Mouse (Mus musculus) heart, adult 18-20 months (tissue): ENCODE measurements around the gene Tpr. TPM values are rescaled to one million over a fixed set of nuclear protein-coding genes. Genes with fewer than 3 reads are reported as not detected.
A peak's percentile ranks its signal among the peaks of the same experiment; 100 is the strongest.

Experiments used
- DNase-seq, 2 experiments: peaks; one replicate each; pipeline ENCODE4 v3.0.0; 2021 to 2022; ENCODE audit warnings: mixed read lengths in 1 of 2
- total RNA-seq, 2 experiments: library from RNA; stranded (reverse); gene quantifications; 2 replicates each; pipeline ENCODE4 v1.2.3; 2021

Tpr gene
- total RNA-seq, 2 experiments from 2014 or later, result 123 to 126 TPM

DNA sequence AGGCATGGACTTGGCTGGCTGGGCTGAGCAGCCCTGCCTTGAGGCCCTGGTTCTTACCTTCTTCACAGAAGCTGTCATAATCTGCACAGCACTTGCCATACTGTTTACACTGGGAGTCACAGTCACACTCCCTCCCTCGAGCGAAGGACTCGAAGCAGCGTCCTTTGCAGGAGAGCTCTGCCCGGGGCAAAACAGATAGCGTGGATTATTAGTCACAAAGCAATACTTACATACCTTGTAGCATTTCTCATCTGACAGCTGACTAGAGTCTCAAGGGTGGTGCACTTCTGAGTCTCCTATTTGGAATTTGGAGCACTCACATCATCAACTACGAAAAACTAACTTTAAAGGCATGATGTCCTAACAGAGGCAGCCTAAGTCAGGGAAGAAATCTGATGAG lies 68.0 kb downstream of the Tpr start:
- DNase-seq, result no peak

DNA sequence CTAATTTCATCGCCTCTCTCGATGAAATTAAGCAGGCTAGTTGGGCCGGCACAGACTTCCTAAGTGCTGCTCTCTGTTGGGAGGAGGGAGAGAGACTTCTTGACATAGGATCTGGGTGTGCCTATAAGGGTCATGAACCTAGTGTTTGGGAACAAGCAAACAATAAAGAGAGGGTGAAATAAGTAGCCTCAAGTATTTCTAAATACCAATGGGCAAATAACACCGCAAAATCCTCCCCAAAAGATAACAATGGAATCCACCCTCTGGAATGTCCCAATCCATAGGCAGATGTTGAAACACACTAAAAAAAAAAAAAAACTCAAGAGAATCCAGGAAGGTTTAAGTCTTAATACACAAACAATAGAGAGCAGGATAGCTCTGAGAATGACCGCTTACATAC lies 70.4 kb downstream of the Tpr start:
- no peak for DNase-seq

DNA sequence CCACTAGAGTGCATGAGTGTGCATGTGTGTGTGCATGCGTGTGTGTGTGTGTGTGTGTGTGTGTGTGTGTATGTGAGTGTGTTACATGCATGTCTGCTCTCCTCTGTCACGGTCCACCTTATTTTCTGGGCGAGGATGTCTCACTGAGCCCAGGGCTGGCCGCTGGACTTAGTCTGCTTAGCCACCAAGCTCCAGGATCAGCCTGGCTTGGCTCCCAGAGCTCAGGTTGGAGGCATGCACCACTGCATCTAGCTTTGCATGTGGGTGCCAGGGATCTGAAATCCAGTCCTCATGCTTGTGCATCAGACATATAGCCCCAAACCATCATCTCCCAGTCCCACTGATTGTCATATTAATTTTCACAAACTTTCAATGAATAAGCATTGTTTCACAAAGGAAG lies 71.1 kb downstream of the Tpr start:
- no peak for DNase-seq

DNA sequence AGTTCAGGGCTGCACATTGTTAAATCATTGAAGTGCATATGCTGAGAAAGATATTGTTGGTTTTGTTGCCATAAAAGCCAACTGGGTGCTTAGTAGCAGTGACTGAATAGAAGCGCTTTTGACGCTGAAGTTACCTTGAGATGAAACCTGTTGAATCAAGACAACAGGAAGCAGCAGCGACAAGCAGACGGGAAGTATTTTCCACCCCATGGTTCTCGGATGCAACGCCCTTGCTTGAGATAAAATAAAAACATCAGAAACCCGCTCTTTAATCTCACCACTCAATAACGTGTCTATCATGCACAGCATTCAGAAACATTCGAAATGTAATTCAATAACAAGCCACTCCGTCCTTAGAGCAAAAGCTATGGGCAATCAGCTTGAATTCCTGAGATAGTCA lies 72.7 kb downstream of the Tpr start:
- no peak for DNase-seq

DNA sequence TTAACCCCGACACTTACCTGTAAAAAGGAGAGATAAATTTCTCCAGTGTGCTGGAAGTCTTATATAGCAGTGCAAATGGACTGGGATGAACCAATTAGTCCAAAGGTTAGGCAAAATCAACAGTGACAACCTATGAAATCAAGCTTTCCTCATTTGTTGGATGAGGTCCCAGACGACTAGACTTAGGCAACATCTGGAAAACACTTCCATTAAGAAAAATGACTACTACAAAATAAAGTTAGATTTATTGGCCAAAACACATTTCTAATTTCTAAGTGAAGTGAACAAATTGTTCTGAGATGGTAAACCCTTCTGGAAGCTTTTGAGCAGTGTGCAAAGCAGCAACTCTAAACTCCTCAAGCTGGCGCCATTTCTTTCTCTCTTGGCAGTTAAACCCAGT lies 73.5 kb downstream of the Tpr start, which contains the start of gene Prg4:
Prg4 (minus strand) TSS at position 34 of the 400 bp plus-strand sequence.
- DNase-seq, result peak; percentile 63 to 71

DNA sequence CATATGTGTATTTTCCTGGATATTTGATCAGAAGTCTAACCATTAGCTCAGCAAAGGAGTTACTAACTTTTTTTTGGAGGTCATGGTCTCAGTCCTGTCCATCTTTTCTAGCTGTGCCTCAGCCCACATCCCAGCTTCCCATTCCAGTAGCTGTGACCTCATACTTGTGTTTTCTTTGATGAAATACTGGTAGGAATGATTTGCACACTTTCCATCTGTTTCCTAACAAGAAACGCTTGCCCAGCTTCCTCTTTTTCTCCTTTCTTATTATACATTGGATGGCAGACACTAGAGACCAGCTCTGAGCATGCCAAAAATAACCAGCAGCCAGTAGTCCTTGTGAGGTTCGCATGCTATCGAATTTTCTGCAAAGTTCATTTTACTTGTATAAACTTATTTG lies 77.4 kb downstream of the Tpr start:
- no peak for DNase-seq

DNA sequence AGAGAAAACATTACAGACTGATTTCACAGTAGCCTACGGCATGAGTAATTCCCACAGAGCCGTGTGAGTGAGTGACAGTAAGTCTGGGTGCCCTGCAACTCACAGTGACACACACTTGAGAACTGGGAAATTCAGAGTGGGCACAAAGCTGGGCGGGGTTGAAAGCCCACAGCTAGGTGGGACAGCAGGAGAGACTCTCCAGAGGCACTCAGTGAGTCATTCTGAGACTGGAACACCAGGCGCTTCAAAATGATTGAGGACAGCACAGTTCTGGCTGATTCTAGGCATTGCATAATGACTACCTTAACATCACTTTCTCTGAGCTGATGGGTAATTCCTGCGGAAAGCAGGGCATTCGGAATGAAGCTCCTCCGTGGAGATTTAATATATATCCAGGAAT lies 79.9 kb downstream of the Tpr start:
- DNase-seq, result no peak

DNA sequence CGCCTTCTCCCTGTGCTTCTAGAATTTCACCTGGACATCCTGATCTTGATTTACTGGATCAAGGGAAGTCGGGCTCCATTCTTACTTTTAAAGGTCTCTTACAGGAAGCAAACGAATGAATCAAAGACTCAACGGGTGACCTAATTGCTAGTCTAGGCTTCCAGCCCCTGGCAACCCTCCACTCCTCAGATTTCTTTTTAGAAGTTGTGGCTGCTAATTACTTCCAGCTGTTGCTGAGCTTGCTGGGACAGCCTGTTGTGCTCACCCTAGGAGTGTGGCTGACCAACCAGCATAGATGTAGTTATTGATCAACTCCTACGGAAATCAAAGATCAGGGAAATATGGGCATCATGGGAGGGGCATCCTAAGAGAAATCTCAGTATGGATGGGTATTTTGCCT lies 88.0 kb downstream of the Tpr start:
- peak; percentile 70 to 77 for DNase-seq

DNA sequence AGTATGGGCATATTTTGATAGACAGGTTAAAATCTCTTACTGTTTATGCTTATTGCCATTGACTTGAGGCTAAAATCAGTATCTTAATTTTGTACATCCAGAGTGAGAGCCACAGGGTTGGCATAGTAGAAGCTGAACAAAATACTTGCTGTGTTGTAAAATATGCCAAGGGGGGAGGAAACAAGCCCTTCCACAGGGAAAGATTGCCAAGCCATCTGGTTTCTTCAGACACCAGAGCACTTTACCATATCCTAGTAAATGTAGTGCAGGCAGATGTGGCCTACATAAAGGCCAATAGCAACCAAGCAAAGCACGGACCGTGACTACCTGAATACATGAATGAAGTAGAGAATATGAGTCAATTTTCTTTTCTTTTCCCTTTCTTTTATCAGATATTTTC lies 96.5 kb downstream of the Tpr start:
- DNase-seq, result no peak

DNA sequence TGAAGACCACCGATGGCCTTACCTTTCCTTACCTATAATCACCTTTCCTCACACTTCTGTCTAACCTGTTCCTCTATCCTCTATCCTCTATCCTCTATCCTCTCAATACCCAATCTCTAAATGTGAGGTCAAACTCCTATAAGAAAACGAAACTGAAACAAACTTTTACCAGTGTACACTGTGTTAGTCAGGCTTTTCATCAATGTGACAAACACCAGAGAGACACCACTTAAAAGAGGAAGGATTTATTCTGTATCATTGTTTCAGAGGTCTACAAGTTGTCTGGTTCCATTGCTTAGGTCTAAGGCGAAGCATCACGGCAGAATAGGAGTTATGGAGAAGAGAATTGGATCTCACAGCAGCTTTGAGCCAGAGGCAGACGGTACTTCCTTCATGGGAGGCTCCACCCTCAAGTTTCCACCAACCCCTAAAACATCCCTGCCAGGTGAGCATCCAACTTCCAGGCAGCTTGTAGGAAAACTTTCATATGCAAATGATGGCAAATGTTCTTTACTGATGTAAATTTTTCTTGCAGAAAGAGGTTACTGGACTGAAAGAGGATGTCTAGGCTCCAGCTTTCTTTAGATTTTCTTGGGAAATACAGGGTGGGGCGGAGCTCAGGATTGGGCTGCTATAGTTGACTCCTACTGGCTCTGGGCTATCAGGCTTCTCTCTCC lies 104.1 kb downstream of the Tpr start:
- no peak for DNase-seq

DNA sequence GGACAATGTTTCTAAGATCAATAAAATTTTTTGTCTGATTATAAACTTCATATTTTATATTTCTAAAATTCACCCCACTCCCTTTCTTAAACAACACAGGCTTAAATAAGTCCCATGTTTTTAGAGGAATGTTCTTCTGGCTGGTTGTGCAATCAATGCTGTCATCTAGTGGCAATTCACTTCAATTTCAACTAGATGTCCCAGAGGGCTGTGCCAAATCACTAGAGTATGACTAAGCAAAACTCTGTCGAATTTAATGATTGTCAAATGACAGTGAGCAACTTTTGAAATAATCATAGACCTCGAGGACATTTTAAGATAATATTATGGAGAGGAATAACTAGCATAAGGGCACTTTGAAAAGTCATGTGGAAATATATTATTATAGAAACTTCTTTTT lies 105.1 kb downstream of the Tpr start:
- peak; percentile 44 to 57 for DNase-seq

DNA sequence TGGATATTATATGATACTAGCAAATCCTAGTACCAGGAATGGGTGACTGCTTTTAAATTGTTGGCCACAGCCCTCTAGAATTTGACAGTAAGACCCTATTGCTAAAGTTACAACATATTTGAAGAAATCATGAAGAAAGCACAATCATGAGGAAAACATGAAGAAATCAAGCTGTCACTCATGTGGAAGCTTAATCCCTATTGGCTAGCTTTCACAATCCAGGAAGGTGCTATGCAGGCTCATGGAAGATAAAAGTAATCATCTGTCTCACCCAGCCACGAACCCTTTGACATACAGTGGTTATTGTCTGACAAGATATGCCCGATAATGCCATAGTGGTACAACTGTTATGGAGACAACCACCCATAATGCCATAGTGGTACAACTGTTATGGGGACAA lies 105.5 kb downstream of the Tpr start:
- no peak for DNase-seq

Other genes with a start within 250 kb of the Tpr start
- gene Pdc, start 73.4 kb upstream of the Tpr start, total RNA-seq, result not detected
- 10 to 100 TPM; 19.7 to 22.8 TPM for gene Odr4, start 242 bp downstream of the Tpr start, total RNA-seq
- gene Prg4, start 73.3 kb downstream of the Tpr start, total RNA-seq, result 10 to 100 TPM; 11.9 to 13.9 TPM